Mouse (Mus musculus): Measurements from ENCODE around the gene Pard6b. TPM values are rescaled to one million over a fixed set of nuclear protein-coding genes. Genes with fewer than 3 reads are reported as not detected.

Pard6b gene
- polyA plus RNA-seq, 1 experiment from 2014 or later = 4.1 TPM

- Histone ChIP-seq H3K36me3 (no peaks in the 10 kb centered on the region), H3K27me3 (no peaks in the 10 kb centered on the region), H3K27ac (replicated peaks) (no peak overlapping the region), H3K4me3 (replicated peaks) (no peak overlapping the region), H3K9ac (no peak overlapping the region), H3K9me3 (replicated peaks) (no peaks in the 10 kb centered on the region), H3K4me1 (no peaks in the 10 kb centered on the region), H3K4me2 (replicated peaks) (no peak overlapping the region)
- ATAC-seq (ENCODE audit: insufficient number of reproducible peaks, low FRiP score, low TSS enrichment, low read depth) = no peak
- WGBS = 66% methylated on average over 15 of the region's 15 CpGs
Measured at GRCm38 (mm10) chr2:168137161-168137560, 56.4 kb downstream of the Pard6b start.

- Histone ChIP-seq H3K36me3 (no peaks in the 10 kb centered on the region), H3K4me1 (peaks cover 17% of the 10 kb centered on the region; the same call in 1 of the 2 replicates), H3K27ac (replicated peaks) (no peak overlapping the region), H3K9ac (no peak overlapping the region), H3K4me2 (replicated peaks) (no peak overlapping the region), H3K27me3 (no peaks in the 10 kb centered on the region), H3K9me3 (replicated peaks) (no peaks in the 10 kb centered on the region), H3K4me3 (replicated peaks) (no peak overlapping the region)
- 46% methylated on average over 5 of the region's 5 CpGs for whole genome bisulfite sequencing
- ATAC-seq (ENCODE audit: insufficient number of reproducible peaks, low FRiP score, low TSS enrichment, low read depth) = no peak
Measured at GRCm38 (mm10) chr2:168143794-168144193, 63.0 kb downstream of the Pard6b start.

GRCm38 (mm10) chr2:168145437-168145836 lies 64.6 kb downstream of the Pard6b start:
- Histone ChIP-seq H3K27ac (replicated peaks) (peak overlapping the region; percentile 17; the same call in 1 of the 2 replicates), H3K9me3 (replicated peaks) (no peaks in the 10 kb centered on the region), H3K4me3 (replicated peaks) (no peak overlapping the region), H3K27me3 (no peaks in the 10 kb centered on the region), H3K4me2 (replicated peaks) (no peak overlapping the region), H3K4me1 (peaks cover 17% of the 10 kb centered on the region; the same call in 1 of the 2 replicates), H3K9ac (no peak overlapping the region), H3K36me3 (no peaks in the 10 kb centered on the region)
- 39% methylated on average over 2 of the region's 2 CpGs for WGBS
- peak; percentile 72 for ATAC-seq (ENCODE audit: insufficient number of reproducible peaks, low FRiP score, low TSS enrichment, low read depth)

GRCm38 (mm10) chr2:168147722-168148432 lies 67.1 kb downstream of the Pard6b start:
- ATAC-seq (ENCODE audit: insufficient number of reproducible peaks, low FRiP score, low TSS enrichment, low read depth) = no peak
- 66% methylated on average over 22 of the region's 22 CpGs for WGBS
- Histone ChIP-seq H3K9me3 (replicated peaks) (no peaks in the 10 kb centered on the region), H3K4me1 (peaks cover 17% of the 10 kb centered on the region; the same call in 1 of the 2 replicates), H3K36me3 (no peaks in the 10 kb centered on the region), H3K27me3 (no peaks in the 10 kb centered on the region), H3K9ac (no peak overlapping the region), H3K27ac (replicated peaks) (no peak overlapping the region), H3K4me3 (replicated peaks) (no peak overlapping the region), H3K4me2 (replicated peaks) (no peak overlapping the region)

GRCm38 (mm10) chr2:168149241-168149640 lies 68.4 kb downstream of the Pard6b start:
- Histone ChIP-seq H3K9me3 (replicated peaks) (no peaks in the 10 kb centered on the region), H3K4me2 (replicated peaks) (no peak overlapping the region), H3K27me3 (no peaks in the 10 kb centered on the region), H3K36me3 (no peaks in the 10 kb centered on the region), H3K4me3 (replicated peaks) (no peak overlapping the region), H3K27ac (replicated peaks) (no peak overlapping the region), H3K9ac (no peak overlapping the region), H3K4me1 (peaks cover 24% of the 10 kb centered on the region)
- 84% methylated on average over 8 of the region's 8 CpGs for WGBS
- ATAC-seq (ENCODE audit: insufficient number of reproducible peaks, low FRiP score, low TSS enrichment, low read depth) = no peak

Small RNAs within 50 kb of the gene (microRNA-seq; reads per million reads assigned to microRNA genes)
- not detected for gene Gm24327 (ENCODE audit: borderline number of aligned reads)

Other genes with a start within 250 kb of the Pard6b start
- 60.6 and 61.5 TPM in 2 replicates for gene Ptpn1, start 148.9 kb upstream of the Pard6b start, polyA plus RNA-seq (2015; fragmentation: Nextera tagmentation; extraction: Ambion mirVana)
- 8.3 and 8.4 TPM in 2 replicates for gene Ripor3, start 70.4 kb upstream of the Pard6b start, polyA plus RNA-seq (2015; fragmentation: Nextera tagmentation; extraction: Ambion mirVana)
- gene Adnp, start 126.1 kb downstream of the Pard6b start, polyA plus RNA-seq (2015; fragmentation: Nextera tagmentation; extraction: Ambion mirVana) = 3.4 and 7.6 TPM in 2 replicates
- gene Gm20716, start 149.4 kb downstream of the Pard6b start, polyA plus RNA-seq (2015; fragmentation: Nextera tagmentation; extraction: Ambion mirVana) = 18.3 and 18.6 TPM in 2 replicates
- gene Dpm1, start 149.6 kb downstream of the Pard6b start, polyA plus RNA-seq (2015; fragmentation: Nextera tagmentation; extraction: Ambion mirVana) = 92.0 and 102 TPM in 2 replicates
- gene Mocs3, start 149.6 kb downstream of the Pard6b start, polyA plus RNA-seq (2015; fragmentation: Nextera tagmentation; extraction: Ambion mirVana) = 8.0 and 8.8 TPM in 2 replicates
- gene Kcng1, start 200.7 kb downstream of the Pard6b start, polyA plus RNA-seq (2015; fragmentation: Nextera tagmentation; extraction: Ambion mirVana) = 1.7 and 2.1 TPM in 2 replicates